In genomic region chr10:102659683-102660082, GRCm38 (mm10) we compare ENCODE assay signal across 25 mouse cellular contexts.
DNase-seq lines count a peak whose midpoint lies in the region; ATAC-seq and TF ChIP-seq lines count a peak whose summit lies in the region.
"Had no signal": no experiment of that assay in that cellular context is flagged by ENCODE, and none has a peak within 500 bp of the region (broad histone marks: within the 10 kb centered on the region; RNA-seq: fewer than 3 reads in every experiment).

No protein-coding gene starts in this region.

- H3K4me1 ChIP-seq in lung, embryonic 14.5 days (ENCODE audit: insufficient read depth), result no peaks in the 10 kb centered on the region
- no peaks in the 10 kb centered on the region for H3K4me1 ChIP-seq in intestine, embryonic 16.5 days (ENCODE audit: control insufficient read depth, insufficient read depth, low read length)
- H3K4me1 ChIP-seq: heart, embryonic 13.5 days; hindbrain, embryonic 15.5 days; limb, embryonic 15.5 days; liver, embryonic 13.5 days had no signal

- 56% methylated on average over 6 of the region's 6 CpGs for WGBS in lung, embryonic 14.5 days
- 64% methylated on average over 6 of the region's 6 CpGs for WGBS in intestine, embryonic 16.5 days

- ATAC-seq in lung, embryonic 14.5 days (ENCODE audit: insufficient read depth), result peak; percentile 80
- ATAC-seq in intestine, embryonic 16.5 days, result peak; percentile 52
- ATAC-seq: forebrain, embryonic 16.5 days had no signal

- H3K36me3 ChIP-seq in lung, embryonic 14.5 days (ENCODE audit: insufficient read depth), result no peaks in the 10 kb centered on the region
- H3K36me3 ChIP-seq in C2C12 (ENCODE audit: control insufficient read depth, insufficient read depth), result no peaks in the 10 kb centered on the region
- H3K36me3 ChIP-seq in intestine, embryonic 16.5 days (ENCODE audit: control insufficient read depth, insufficient read depth, low read length), result no peaks in the 10 kb centered on the region
- H3K36me3 ChIP-seq: G1E; heart, embryonic 13.5 days; hindbrain, embryonic 15.5 days; limb, embryonic 15.5 days; liver, embryonic 13.5 days had no signal

- H3K4me2 ChIP-seq in lung, embryonic 14.5 days, result no peak overlapping the region
- no peak overlapping the region for H3K4me2 ChIP-seq in intestine, embryonic 16.5 days (ENCODE audit: low read depth, low read length)
- H3K4me2 ChIP-seq: heart, embryonic 13.5 days; hindbrain, embryonic 15.5 days; limb, embryonic 15.5 days; liver, embryonic 13.5 days had no signal

- no peak overlapping the region for H3K4me3 ChIP-seq in lung, embryonic 14.5 days (ENCODE audit: low read depth, low read length)
- no peak overlapping the region for H3K4me3 ChIP-seq in C2C12 (ENCODE audit: insufficient read depth, poor library complexity, severe bottlenecking)
- H3K4me3 ChIP-seq in intestine, embryonic 16.5 days (ENCODE audit: low read length), result no peak overlapping the region
- H3K4me3 ChIP-seq: heart, embryonic 13.5 days; hindbrain, embryonic 15.5 days; left cerebral cortex, adult 2 months; limb, embryonic 15.5 days; liver, embryonic 13.5 days had no signal

- no peaks in the 10 kb centered on the region for H3K79me2 ChIP-seq in C2C12 (ENCODE audit: control insufficient read depth, insufficient read depth)

- H3K27me3 ChIP-seq in lung, embryonic 14.5 days (ENCODE audit: insufficient read depth, low read length), result no peaks in the 10 kb centered on the region
- no peaks in the 10 kb centered on the region for H3K27me3 ChIP-seq in C2C12 (ENCODE audit: control insufficient read depth, insufficient read depth, insufficient read length)
- no peaks in the 10 kb centered on the region for H3K27me3 ChIP-seq in intestine, embryonic 16.5 days (replicated peaks; ENCODE audit: control insufficient read depth, insufficient read depth, low read length)
- H3K27me3 ChIP-seq: heart, embryonic 13.5 days; hindbrain, embryonic 15.5 days; limb, embryonic 15.5 days; liver, embryonic 13.5 days had no signal

- H3ac ChIP-seq in C2C12 (ENCODE audit: control insufficient read depth, insufficient read length, low read depth), result no peak overlapping the region

- H3K27ac ChIP-seq in lung, embryonic 14.5 days (ENCODE audit: low read depth), result no peak overlapping the region
- H3K27ac ChIP-seq in intestine, embryonic 16.5 days (ENCODE audit: low read length), result no peak overlapping the region
- H3K27ac ChIP-seq: heart, embryonic 13.5 days; hindbrain, embryonic 15.5 days; left cerebral cortex, adult 2 months; limb, embryonic 15.5 days; liver, embryonic 13.5 days; macrophage had no signal

- no peak overlapping the region for H3K9ac ChIP-seq in lung, embryonic 14.5 days
- H3K9ac ChIP-seq in intestine, embryonic 16.5 days (ENCODE audit: low read depth, low read length), result no peak overlapping the region
- H3K9ac ChIP-seq: heart, embryonic 13.5 days; hindbrain, embryonic 15.5 days; limb, embryonic 15.5 days; liver, embryonic 13.5 days had no signal

- H3K79me3 ChIP-seq in C2C12 (ENCODE audit: low read depth), result no peaks in the 10 kb centered on the region

- TF ChIP-seq CTCF in lung, embryonic 14.5 days (IDR thresholded peaks at IDR 0.05; ENCODE audit: low read depth), result no peak
- no peak for TF ChIP-seq CTCF in C2C12 (IDR thresholded peaks at IDR 0.05; ENCODE audit: control insufficient read depth, insufficient read depth, insufficient read length)

- peak; percentile 36 for DNase-seq in lung, embryonic 14.5 days
- no peak for DNase-seq in lung, postnatal 25 days (ENCODE audit: low spot score)
- DNase-seq in 3T3-L1 (ENCODE audit: low read depth, low spot score) (peak; percentile 13), MN1 (ENCODE audit: low spot score) (no peak)
- no peak for DNase-seq in adrenal gland, postnatal 36 days
- no peak for DNase-seq in gastrocnemius, adult 8-10 months (ENCODE audit: low spot score in 2 of 2)
- DNase-seq: cerebellum, adult 2 months; cerebellum, postnatal 14 days; gastrocnemius, postnatal 10 days; heart, postnatal 10 days; kidney, adult 9 months; kidney, postnatal 14 days; liver, embryonic 13.5 days; lung, adult 18-20 months; midbrain, embryonic 14.5 days; right cerebral cortex, postnatal 25 days had no signal

- no peaks in the 10 kb centered on the region for H3K9me3 ChIP-seq in lung, embryonic 14.5 days (ENCODE audit: low read depth, low read length)
- no peaks in the 10 kb centered on the region for H3K9me3 ChIP-seq in intestine, embryonic 16.5 days (ENCODE audit: control insufficient read depth, low read length)
- H3K9me3 ChIP-seq: G1E; heart, embryonic 13.5 days; hindbrain, embryonic 15.5 days; limb, embryonic 15.5 days; liver, embryonic 13.5 days had no signal

TF ChIP-seq in C2C12, 6 proteins besides CTCF, POLR2A, EP300 and RAD21:
- TF ChIP-seq CEBPB (IDR thresholded peaks at IDR 0.05; ENCODE audit: low read depth) (peak; percentile 28), MYOG (IDR thresholded peaks at IDR 0.05; ENCODE audit: control insufficient read depth, extremely low read depth, insufficient read length) (no peak), MAX (IDR thresholded peaks at IDR 0.05) (no peak), MYOD1 (IDR thresholded peaks at IDR 0.05; ENCODE audit: control insufficient read depth, insufficient read length, low read depth) (no peak), FOSL1 (IDR thresholded peaks at IDR 0.05; ENCODE audit: insufficient read depth, low read length, poor library complexity, severe bottlenecking) (peak; percentile 79), USF1 (IDR thresholded peaks at IDR 0.05; ENCODE audit: low read depth) (no peak)

Comparison
In these comparisons a context has a peak if more than half of its experiments do, and no peak if none do; other contexts are left out.
1. DNase-seq: peak in lung, embryonic 14.5 days (single experiment) and 3T3-L1 (single experiment); none in lung, postnatal 25 days (single experiment), adrenal gland, postnatal 36 days (0 of 2), MN1 (single experiment) and gastrocnemius, adult 8-10 months (0 of 2).